12 mouse cellular contexts compared by ENCODE assay signal in the genomic region with DNA sequence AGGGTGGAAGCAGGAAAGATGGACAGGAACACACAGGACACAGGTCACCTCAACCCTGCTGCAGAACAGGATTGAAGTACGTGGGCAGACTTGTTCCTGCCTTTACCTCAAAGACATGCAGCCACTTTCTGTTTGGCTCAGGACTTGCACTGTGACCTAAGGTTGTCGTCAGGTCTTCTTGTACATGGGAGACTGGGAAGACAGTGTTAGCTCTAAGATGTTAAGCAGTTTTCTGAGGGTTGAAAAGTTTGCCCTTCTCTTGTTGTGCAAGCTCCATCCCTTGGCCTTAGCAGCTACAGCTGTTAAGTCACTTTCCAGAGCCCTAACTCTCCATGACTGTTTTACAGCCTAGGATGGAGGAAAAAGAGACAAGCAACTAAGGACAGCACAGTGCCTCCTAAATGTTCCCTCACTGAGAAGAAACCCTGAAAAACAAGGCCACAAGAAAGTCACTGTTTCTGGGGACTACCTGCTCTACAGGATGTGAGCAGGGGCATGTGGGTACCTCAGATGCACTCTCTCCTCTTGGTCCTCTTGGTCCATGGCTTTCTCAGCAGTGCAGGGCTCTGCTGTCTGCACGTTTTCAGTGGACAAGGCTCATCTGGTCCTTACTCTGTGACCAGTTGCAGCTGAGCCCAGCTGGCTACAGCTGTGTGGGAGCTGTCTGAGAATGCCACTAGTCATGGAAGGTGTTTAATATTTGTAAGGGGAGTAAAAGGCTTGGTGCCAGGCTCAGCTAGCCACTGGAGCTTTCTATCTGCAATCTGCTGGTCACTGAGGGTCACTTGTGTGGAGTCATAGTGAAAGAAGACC.
DNase-seq lines count a peak whose midpoint lies in the region; ATAC-seq lines count a peak whose summit lies in the region.
"Had no signal": no experiment of that assay in that cellular context is flagged by ENCODE, and none has a peak within 500 bp of the region (broad histone marks: within the 10 kb centered on the region; RNA-seq: fewer than 3 reads in every experiment).

No protein-coding gene starts in this region.

- H3K27ac ChIP-seq in midbrain, embryonic 10.5 days (replicated peaks) = no peak overlapping the region
- H3K27ac ChIP-seq in midbrain, embryonic 16.5 days (ENCODE audit: low read length) = no peak overlapping the region
- H3K27ac ChIP-seq in stomach, embryonic 14.5 days (ENCODE audit: low read length) = peak overlapping the region; percentile 40; the same call in 1 of the 2 replicates
- H3K27ac ChIP-seq in neural tube, embryonic 15.5 days (replicated peaks) = no peak overlapping the region
- H3K27ac ChIP-seq: forebrain, embryonic 13.5 days; hindbrain, postnatal 0 days; neural tube, embryonic 13.5 days had no signal

- WGBS in midbrain, embryonic 10.5 days = 81% methylated on average over 3 of the region's 3 CpGs
- 79% methylated on average over 3 of the region's 3 CpGs for WGBS in midbrain, embryonic 16.5 days
- WGBS in stomach, embryonic 14.5 days = 61% methylated on average over 3 of the region's 3 CpGs
- 73% methylated on average over 3 of the region's 3 CpGs for WGBS in neural tube, embryonic 15.5 days

- H3K4me2 ChIP-seq in midbrain, embryonic 16.5 days (ENCODE audit: low read length) = no peak overlapping the region
- H3K4me2 ChIP-seq in stomach, embryonic 14.5 days (replicated peaks; ENCODE audit: low read depth, low read length) = no peak overlapping the region
- no peak overlapping the region for H3K4me2 ChIP-seq in neural tube, embryonic 15.5 days
- H3K4me2 ChIP-seq: forebrain, embryonic 13.5 days; neural tube, embryonic 13.5 days had no signal

- peak; percentile 6 for DNase-seq in midbrain, embryonic 10.5 days (ENCODE audit: low spot score)
- peak; percentile 79 for DNase-seq in heart, postnatal 10 days
- peak; percentile 89 for DNase-seq in kidney, postnatal 10 days
- DNase-seq in B cell, adult 2 months = no peak
- DNase-seq: liver, postnatal 0 days had no signal

- no peak overlapping the region for H3K4me3 ChIP-seq in midbrain, embryonic 10.5 days
- H3K4me3 ChIP-seq in midbrain, embryonic 16.5 days (ENCODE audit: low read depth, low read length) = no peak overlapping the region
- no peak overlapping the region for H3K4me3 ChIP-seq in stomach, embryonic 14.5 days (ENCODE audit: low read depth, low read length)
- no peak overlapping the region for H3K4me3 ChIP-seq in neural tube, embryonic 15.5 days (replicated peaks)
- H3K4me3 ChIP-seq: forebrain, embryonic 13.5 days; neural tube, embryonic 13.5 days had no signal

- no peaks in the 10 kb centered on the region for H3K27me3 ChIP-seq in midbrain, embryonic 10.5 days (ENCODE audit: low read depth, poor library complexity, severe bottlenecking)
- no peaks in the 10 kb centered on the region for H3K27me3 ChIP-seq in midbrain, embryonic 16.5 days (ENCODE audit: control insufficient read depth, insufficient read depth, low read depth, low read length)
- no peaks in the 10 kb centered on the region for H3K27me3 ChIP-seq in stomach, embryonic 14.5 days (ENCODE audit: control insufficient read depth, insufficient read depth, low read length)
- H3K27me3 ChIP-seq in neural tube, embryonic 15.5 days (replicated peaks) = no peaks in the 10 kb centered on the region
- H3K27me3 ChIP-seq: forebrain, embryonic 13.5 days; neural tube, embryonic 13.5 days had no signal

- H3K36me3 ChIP-seq in midbrain, embryonic 10.5 days = no peaks in the 10 kb centered on the region
- no peaks in the 10 kb centered on the region for H3K36me3 ChIP-seq in midbrain, embryonic 16.5 days (ENCODE audit: control insufficient read depth, insufficient read depth, low read length)
- no peaks in the 10 kb centered on the region for H3K36me3 ChIP-seq in stomach, embryonic 14.5 days (ENCODE audit: control insufficient read depth, insufficient read depth, low read length)
- H3K36me3 ChIP-seq in neural tube, embryonic 15.5 days = no peaks in the 10 kb centered on the region
- H3K36me3 ChIP-seq: neural tube, embryonic 13.5 days had no signal

- H3K9ac ChIP-seq in midbrain, embryonic 16.5 days (ENCODE audit: low read depth, low read length) = no peak overlapping the region
- no peak overlapping the region for H3K9ac ChIP-seq in stomach, embryonic 14.5 days (replicated peaks; ENCODE audit: low read depth, low read length)
- H3K9ac ChIP-seq in neural tube, embryonic 15.5 days (replicated peaks) = no peak overlapping the region
- H3K9ac ChIP-seq: forebrain, embryonic 13.5 days; liver, postnatal 0 days; neural tube, embryonic 13.5 days had no signal

- intact Hi-C loops in heart, postnatal 10 days (cut with DNase I) = no loop called here

- no peaks in the 10 kb centered on the region for H3K4me1 ChIP-seq in midbrain, embryonic 10.5 days
- no peaks in the 10 kb centered on the region; the same call in 1 of the 2 replicates for H3K4me1 ChIP-seq in midbrain, embryonic 16.5 days (ENCODE audit: control insufficient read depth, insufficient read depth, low read length)
- peaks cover 16% of the 10 kb centered on the region for H3K4me1 ChIP-seq in stomach, embryonic 14.5 days (ENCODE audit: control insufficient read depth, insufficient read depth, low read length)
- H3K4me1 ChIP-seq in neural tube, embryonic 15.5 days = no peaks in the 10 kb centered on the region
- H3K4me1 ChIP-seq: forebrain, embryonic 13.5 days; neural tube, embryonic 13.5 days had no signal

- ATAC-seq in midbrain, embryonic 16.5 days = no peak
- ATAC-seq in stomach, embryonic 14.5 days (ENCODE audit: insufficient number of reproducible peaks, insufficient read depth, low FRiP score, low read depth) = peak; percentile 69; the same call in 1 of the 2 replicates
- ATAC-seq in erythroid progenitor cell, adult 5-6 weeks (replicated peaks; ENCODE audit: low FRiP score, poor library complexity, severe bottlenecking) = no peak
- ATAC-seq in neural tube, embryonic 15.5 days (ENCODE audit: low FRiP score) = no peak
- ATAC-seq: forebrain, embryonic 13.5 days; hindbrain, postnatal 0 days; liver, postnatal 0 days had no signal

- no peaks in the 10 kb centered on the region for H3K9me3 ChIP-seq in midbrain, embryonic 10.5 days (replicated peaks)
- no peaks in the 10 kb centered on the region for H3K9me3 ChIP-seq in midbrain, embryonic 16.5 days (replicated peaks; ENCODE audit: control insufficient read depth, low read length, poor library complexity, severe bottlenecking)
- no peaks in the 10 kb centered on the region for H3K9me3 ChIP-seq in stomach, embryonic 14.5 days (ENCODE audit: control insufficient read depth, low read depth, low read length)
- H3K9me3 ChIP-seq in neural tube, embryonic 15.5 days (replicated peaks) = no peaks in the 10 kb centered on the region
- H3K9me3 ChIP-seq: forebrain, embryonic 13.5 days; neural tube, embryonic 13.5 days had no signal

Comparison
In these comparisons a context has a peak if more than half of its experiments do, and no peak if none do; other contexts are left out.
1. DNase-seq: peak in midbrain, embryonic 10.5 days (single experiment), heart, postnatal 10 days (2 of 2) and kidney, postnatal 10 days (single experiment); none in B cell, adult 2 months (0 of 2).